Mouse (Mus musculus): ENCODE measurements around the gene Mesd. TPM values are rescaled to one million over a fixed set of nuclear protein-coding genes. Genes with fewer than 3 reads are reported as not detected.
"Not testable (repeated sequence)": the region's sequence is repeated elsewhere in the genome, so short reads cannot be mapped to it uniquely, and the experiment has no call there.

Mesd gene
- polyA plus RNA-seq, 1 experiment from 2014 or later = 55.6 TPM

DNA sequence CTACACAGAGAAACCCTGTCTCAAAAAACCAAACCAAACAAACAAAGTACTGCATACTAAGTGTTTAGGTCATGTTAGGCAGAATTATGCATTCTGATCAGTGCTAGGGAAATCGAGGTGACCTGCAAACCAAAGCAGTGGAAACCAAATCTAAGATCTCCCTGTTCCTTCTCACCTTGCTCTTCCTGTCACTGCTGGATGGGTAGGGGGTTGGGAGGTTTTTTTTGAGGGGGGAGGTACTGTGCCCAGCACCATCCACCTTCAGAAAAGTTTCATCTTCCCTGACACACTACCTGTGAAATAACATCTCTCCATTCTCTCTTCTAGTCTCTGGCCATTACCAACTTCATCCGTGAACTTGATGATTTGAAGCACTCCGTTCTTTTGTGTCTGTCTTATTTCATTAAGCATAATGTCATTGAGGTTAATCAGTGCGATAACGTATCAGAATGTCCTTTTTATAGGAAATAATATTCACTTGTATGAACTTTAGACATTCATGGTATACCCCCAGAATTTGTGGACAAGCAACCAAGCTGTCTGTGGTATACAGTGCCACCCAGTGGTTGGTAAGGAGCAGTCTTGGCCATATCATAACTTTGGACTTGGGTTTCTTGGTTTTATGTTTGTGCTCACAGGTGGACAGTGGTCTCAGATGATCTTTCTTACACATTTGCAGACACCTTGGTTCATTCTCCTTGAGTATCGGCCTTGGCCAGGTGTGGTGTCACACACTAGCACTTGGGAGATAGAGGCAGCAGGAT is 2.3 kb downstream of the Mesd start:
- peaks cover 14% of the 10 kb centered on the region for H3K4me1 ChIP-seq (ENCODE audit: control insufficient read depth, insufficient read depth, low read length)

DNA sequence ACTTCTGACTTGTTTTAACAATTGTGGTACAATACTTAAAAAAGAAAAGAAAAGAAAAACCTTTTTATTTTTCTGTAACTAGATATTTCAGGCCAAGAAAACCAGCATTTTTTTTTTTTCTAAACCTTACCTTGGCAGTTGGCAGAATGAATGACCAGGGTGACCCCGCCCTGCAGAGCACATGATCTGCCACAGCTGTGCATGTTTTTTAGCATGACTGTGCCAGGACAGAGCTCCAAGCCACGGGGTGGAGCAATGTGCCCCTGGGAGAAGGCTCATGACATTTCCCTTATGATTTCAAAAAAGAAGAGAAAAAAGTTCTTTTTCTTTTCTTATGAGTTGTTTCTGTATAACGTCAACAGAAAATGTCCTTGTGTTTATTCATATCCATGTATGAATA is 5.1 kb downstream of the Mesd start:
- ATAC-seq (ENCODE audit: low read depth) = no peak
- Histone ChIP-seq H3K36me3 (ENCODE audit: control insufficient read depth, insufficient read depth, low read length) (no peaks in the 10 kb centered on the region), H3K4me1 (ENCODE audit: control insufficient read depth, insufficient read depth, low read length) (peaks cover 8% of the 10 kb centered on the region), H3K9me3 (ENCODE audit: control insufficient read depth, low read length) (no peaks in the 10 kb centered on the region), H3K4me3 (ENCODE audit: low read depth, low read length) (no peak overlapping the region), H3K4me2 (ENCODE audit: low read depth, low read length) (no peak overlapping the region), H3K27me3 (ENCODE audit: control insufficient read depth, insufficient read depth, low read length) (no peaks in the 10 kb centered on the region), H3K9ac (replicated peaks; ENCODE audit: low read depth, low read length) (no peak overlapping the region), H3K27ac (ENCODE audit: low read depth, low read length) (no peak overlapping the region)
- 65% methylated on average over 3 of the region's 3 CpGs for WGBS

More for the DNA sequence above, 2.3 kb downstream of the Mesd start:
- Histone ChIP-seq H3K4me3 (ENCODE audit: low read depth, low read length) (no peak overlapping the region), H3K4me2 (ENCODE audit: low read depth, low read length) (no peak overlapping the region), H3K9me3 (ENCODE audit: control insufficient read depth, low read length) (no peaks in the 10 kb centered on the region), H3K9ac (replicated peaks; ENCODE audit: low read depth, low read length) (no peak overlapping the region), H3K27ac (ENCODE audit: low read depth, low read length) (no peak overlapping the region), H3K36me3 (ENCODE audit: control insufficient read depth, insufficient read depth, low read length) (no peaks in the 10 kb centered on the region), H3K27me3 (ENCODE audit: control insufficient read depth, insufficient read depth, low read length) (no peaks in the 10 kb centered on the region)
- ATAC-seq (ENCODE audit: low read depth) = no peak
- WGBS = 92% methylated on average over 6 of the region's 6 CpGs

DNA sequence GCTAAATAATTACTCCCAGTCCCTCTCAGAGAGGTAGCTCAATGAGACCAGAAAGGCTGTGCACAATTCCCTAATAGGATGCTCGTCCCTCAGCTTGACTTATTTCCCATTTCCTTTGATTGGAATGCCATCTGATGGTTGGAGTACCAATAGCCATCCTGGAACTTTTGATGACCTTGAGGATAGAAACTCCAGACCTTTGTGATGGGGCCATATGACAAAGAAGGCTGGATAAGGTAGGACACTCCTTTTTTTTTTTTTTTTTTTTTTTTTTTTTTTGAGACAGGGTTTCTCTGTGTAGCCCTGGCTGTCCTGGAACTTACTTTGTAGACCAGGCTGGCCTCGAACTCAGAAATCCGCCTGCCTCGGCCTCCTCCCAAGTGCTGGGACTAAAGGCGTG is 5.7 kb downstream of the Mesd start:
- H3K9me3 ChIP-seq (ENCODE audit: control insufficient read depth, low read length); H3K4me2 ChIP-seq (ENCODE audit: low read depth, low read length); H3K27me3 ChIP-seq (ENCODE audit: control insufficient read depth, insufficient read depth, low read length); H3K4me3 ChIP-seq (ENCODE audit: low read depth, low read length); H3K36me3 ChIP-seq (ENCODE audit: control insufficient read depth, insufficient read depth, low read length); H3K9ac ChIP-seq (replicated peaks; ENCODE audit: low read depth, low read length); H3K4me1 ChIP-seq (ENCODE audit: control insufficient read depth, insufficient read depth, low read length); H3K27ac ChIP-seq (ENCODE audit: low read depth, low read length); ATAC-seq (ENCODE audit: low read depth): not testable (repeated sequence)
- WGBS = 90% methylated on average over 5 of the region's 5 CpGs

DNA sequence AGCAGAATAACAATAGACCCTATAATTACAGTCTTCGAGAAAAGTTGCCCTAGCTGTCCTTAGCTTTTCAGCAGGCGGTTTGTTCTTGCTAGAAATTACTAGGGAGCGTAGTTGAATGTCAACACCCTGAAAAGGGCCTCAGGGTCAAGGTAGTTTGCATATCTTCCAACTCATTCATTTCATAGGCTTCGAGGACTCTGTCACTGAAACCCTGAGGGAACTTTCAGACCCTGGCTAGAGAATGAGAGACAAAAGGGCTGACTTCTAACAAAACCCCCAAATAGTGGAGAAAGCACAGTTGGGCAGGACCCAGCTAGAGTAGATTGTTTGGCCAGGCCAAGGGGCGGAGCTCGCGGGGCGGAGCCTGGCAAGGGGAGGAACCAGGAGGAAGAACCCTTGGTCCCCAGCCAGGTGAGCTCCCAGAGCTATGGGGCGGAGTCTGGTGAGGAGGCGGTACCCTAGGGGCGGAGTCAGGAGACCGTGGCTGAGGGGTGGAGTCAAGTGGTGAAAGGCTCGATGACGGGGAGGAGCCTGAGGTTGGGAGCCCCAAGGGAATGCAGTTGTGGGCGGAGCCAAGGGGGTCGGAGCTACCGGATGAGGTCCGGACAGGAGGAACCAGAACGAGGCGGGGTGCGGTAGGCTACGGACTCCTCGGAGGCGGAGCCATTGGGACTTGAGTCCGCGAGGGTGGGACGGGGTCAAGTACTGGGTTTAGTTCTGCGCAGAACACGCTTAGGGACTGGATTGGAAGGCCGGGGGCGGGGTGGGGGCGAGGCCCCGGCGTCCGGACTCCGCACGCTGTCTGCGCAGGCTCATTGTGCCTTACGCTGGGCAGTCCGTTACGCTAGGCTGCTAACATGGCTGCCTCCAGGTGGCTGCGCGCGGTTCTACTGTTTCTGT is 7.4 kb downstream of the Mesd start:
- 0 out of 2 replicates have a peak, but pooled peaks cover 4% of the 10 kb centered on the region for H3K36me3 ChIP-seq (ENCODE audit: control insufficient read depth, insufficient read depth, low read length)
- no peaks in the 10 kb centered on the region for H3K27me3 ChIP-seq (ENCODE audit: control insufficient read depth, insufficient read depth, low read length)
- peak overlapping the region; percentile 71 for H3K4me3 ChIP-seq (ENCODE audit: low read depth, low read length)
- peak; percentile 98 for ATAC-seq (ENCODE audit: low read depth)
- no peaks in the 10 kb centered on the region for H3K9me3 ChIP-seq (ENCODE audit: control insufficient read depth, low read length)
- peak overlapping the region; percentile 88 for H3K9ac ChIP-seq (replicated peaks; ENCODE audit: low read depth, low read length)
- peak overlapping the region; percentile 81 for H3K27ac ChIP-seq (ENCODE audit: low read depth, low read length)
- peaks cover 8% of the 10 kb centered on the region for H3K4me1 ChIP-seq (ENCODE audit: control insufficient read depth, insufficient read depth, low read length)
- H3K4me2 ChIP-seq (ENCODE audit: low read depth, low read length) = peak overlapping the region; percentile 91
- WGBS = 2% methylated on average over 42 of the region's 44 CpGs

DNA sequence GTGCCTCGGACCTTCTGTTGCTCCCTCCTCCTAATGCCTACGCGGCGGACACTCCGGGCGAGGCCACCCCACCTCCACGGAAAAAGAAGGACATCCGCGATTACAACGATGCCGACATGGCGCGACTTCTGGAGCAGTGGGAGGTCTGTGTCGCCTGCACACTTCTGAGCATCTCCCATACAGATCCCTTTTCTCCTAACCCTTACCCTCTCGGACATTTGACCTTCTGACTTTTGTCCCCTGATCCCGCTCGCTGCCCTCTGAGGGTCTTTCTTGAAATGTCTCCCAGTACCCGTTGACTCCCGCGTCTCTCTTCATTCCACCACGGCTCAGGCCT is 8.0 kb downstream of the Mesd start:
- no peak for ATAC-seq (ENCODE audit: low read depth)
- Histone ChIP-seq H3K4me3 (ENCODE audit: low read depth, low read length) (peak overlapping the region; percentile 71), H3K36me3 (ENCODE audit: control insufficient read depth, insufficient read depth, low read length) (0 out of 2 replicates have a peak, but pooled peaks cover 4% of the 10 kb centered on the region), H3K4me2 (ENCODE audit: low read depth, low read length) (peak overlapping the region; percentile 91), H3K9me3 (ENCODE audit: control insufficient read depth, low read length) (no peaks in the 10 kb centered on the region), H3K27me3 (ENCODE audit: control insufficient read depth, insufficient read depth, low read length) (no peaks in the 10 kb centered on the region), H3K9ac (replicated peaks; ENCODE audit: low read depth, low read length) (peak overlapping the region; percentile 88), H3K4me1 (ENCODE audit: control insufficient read depth, insufficient read depth, low read length) (peaks cover 8% of the 10 kb centered on the region), H3K27ac (ENCODE audit: low read depth, low read length) (peak overlapping the region; percentile 81)
- WGBS = under 1% methylated on average over 21 of the region's 21 CpGs

DNA sequence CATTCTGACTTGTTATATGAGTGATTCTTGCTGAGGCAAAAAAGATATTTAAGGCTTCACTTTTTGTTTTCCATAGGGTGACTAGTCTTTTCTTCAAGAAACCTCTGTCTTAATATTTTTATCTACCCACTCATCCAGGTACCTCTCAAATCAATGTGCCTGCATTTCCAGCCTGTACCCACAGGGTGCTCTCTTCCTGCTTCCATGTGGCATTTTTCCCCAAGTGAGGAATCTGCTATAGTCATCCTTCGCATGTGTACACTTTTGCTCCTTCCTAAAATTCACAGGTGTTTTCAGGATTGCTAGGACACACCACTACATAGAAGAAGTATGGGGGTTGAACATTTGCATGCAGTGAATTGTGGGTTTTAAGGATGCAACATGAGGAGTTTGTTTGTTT is 10.1 kb downstream of the Mesd start:
- no peak overlapping the region for H3K27ac ChIP-seq (ENCODE audit: low read depth, low read length)
- H3K4me3 ChIP-seq (ENCODE audit: low read depth, low read length) = no peak overlapping the region
- no peak overlapping the region for H3K4me2 ChIP-seq (ENCODE audit: low read depth, low read length)
- H3K9me3 ChIP-seq (ENCODE audit: control insufficient read depth, low read length) = no peaks in the 10 kb centered on the region
- peaks cover 8% of the 10 kb centered on the region for H3K4me1 ChIP-seq (ENCODE audit: control insufficient read depth, insufficient read depth, low read length)
- peaks cover 23% of the 10 kb centered on the region for H3K36me3 ChIP-seq (ENCODE audit: control insufficient read depth, insufficient read depth, low read length)
- H3K9ac ChIP-seq (replicated peaks; ENCODE audit: low read depth, low read length) = no peak overlapping the region
- WGBS = 96% methylated on average over 1 of the region's 1 CpGs
- ATAC-seq (ENCODE audit: low read depth) = no peak
- H3K27me3 ChIP-seq (ENCODE audit: control insufficient read depth, insufficient read depth, low read length) = no peaks in the 10 kb centered on the region

DNA sequence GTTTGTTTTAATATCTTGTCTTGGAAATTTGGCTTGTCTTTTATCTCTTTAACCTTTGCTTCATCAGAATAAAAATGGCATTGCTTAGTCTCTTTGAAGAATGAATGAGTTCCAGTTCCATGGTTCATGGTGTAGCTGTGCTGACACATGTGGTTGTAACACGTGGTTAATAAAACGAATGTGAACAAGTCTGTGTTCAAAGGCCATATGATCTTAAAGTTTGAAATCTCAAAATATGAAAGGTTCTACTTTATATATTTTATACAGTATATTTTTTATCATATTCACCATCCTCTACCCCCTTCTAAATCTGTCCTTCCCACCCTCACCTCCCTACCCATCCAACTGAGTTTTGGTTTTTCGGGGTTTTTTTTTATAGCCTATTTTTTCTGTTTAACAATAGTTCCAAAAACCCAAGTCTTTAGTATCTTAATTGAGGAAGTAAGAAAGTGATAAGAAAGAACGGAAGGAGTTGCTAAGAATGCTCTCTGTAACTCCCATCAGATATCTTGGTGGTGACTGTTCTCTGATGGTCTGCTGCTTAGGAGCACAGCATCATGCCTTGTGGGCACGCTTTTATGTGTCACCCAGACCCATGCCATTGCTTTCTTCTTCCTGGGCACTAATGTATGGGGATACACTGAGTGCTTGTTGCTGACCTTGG is 11.9 kb downstream of the Mesd start:
- no peaks in the 10 kb centered on the region for H3K27me3 ChIP-seq (ENCODE audit: control insufficient read depth, insufficient read depth, low read length)
- H3K9ac ChIP-seq (replicated peaks; ENCODE audit: low read depth, low read length) = no peak overlapping the region
- H3K9me3 ChIP-seq (ENCODE audit: control insufficient read depth, low read length) = no peaks in the 10 kb centered on the region
- H3K4me3 ChIP-seq (ENCODE audit: low read depth, low read length) = no peak overlapping the region
- H3K36me3 ChIP-seq (ENCODE audit: control insufficient read depth, insufficient read depth, low read length) = peaks cover 32% of the 10 kb centered on the region
- no peak for ATAC-seq (ENCODE audit: low read depth)
- 98% methylated on average over 5 of the region's 5 CpGs for WGBS
- peaks cover 8% of the 10 kb centered on the region for H3K4me1 ChIP-seq (ENCODE audit: control insufficient read depth, insufficient read depth, low read length)
- no peak overlapping the region for H3K27ac ChIP-seq (ENCODE audit: low read depth, low read length)
- no peak overlapping the region for H3K4me2 ChIP-seq (ENCODE audit: low read depth, low read length)

DNA sequence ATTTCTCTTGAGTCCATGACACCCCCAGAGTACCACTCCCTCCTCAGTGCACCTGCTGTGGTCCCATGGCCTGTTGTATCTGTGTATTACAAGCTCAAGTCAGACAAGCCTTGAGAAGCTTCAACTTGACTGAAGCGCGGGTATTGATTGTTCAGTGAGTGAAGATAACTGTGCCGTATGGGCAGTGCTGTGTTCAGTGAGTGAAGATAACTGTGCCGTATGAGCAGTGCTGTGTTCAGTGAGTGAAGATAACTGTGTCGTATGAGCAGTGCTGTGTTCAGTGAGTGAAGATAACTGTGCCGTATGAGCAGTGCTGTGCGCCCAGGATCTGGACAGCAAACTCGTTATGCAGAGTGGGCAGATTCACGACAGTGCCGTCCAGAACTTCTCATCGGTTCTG is 14.0 kb downstream of the Mesd start:
- no peak overlapping the region for H3K4me3 ChIP-seq (ENCODE audit: low read depth, low read length)
- no peaks in the 10 kb centered on the region for H3K9me3 ChIP-seq (ENCODE audit: control insufficient read depth, low read length)
- ATAC-seq (ENCODE audit: low read depth) = no peak
- peaks cover 32% of the 10 kb centered on the region for H3K36me3 ChIP-seq (ENCODE audit: control insufficient read depth, insufficient read depth, low read length)
- no peaks in the 10 kb centered on the region for H3K27me3 ChIP-seq (ENCODE audit: control insufficient read depth, insufficient read depth, low read length)
- H3K4me1 ChIP-seq (ENCODE audit: control insufficient read depth, insufficient read depth, low read length) = peaks cover 4% of the 10 kb centered on the region
- H3K4me2 ChIP-seq (ENCODE audit: low read depth, low read length) = no peak overlapping the region
- 97% methylated on average over 11 of the region's 11 CpGs for WGBS
- no peak overlapping the region for H3K27ac ChIP-seq (ENCODE audit: low read depth, low read length)
- no peak overlapping the region for H3K9ac ChIP-seq (replicated peaks; ENCODE audit: low read depth, low read length)

DNA sequence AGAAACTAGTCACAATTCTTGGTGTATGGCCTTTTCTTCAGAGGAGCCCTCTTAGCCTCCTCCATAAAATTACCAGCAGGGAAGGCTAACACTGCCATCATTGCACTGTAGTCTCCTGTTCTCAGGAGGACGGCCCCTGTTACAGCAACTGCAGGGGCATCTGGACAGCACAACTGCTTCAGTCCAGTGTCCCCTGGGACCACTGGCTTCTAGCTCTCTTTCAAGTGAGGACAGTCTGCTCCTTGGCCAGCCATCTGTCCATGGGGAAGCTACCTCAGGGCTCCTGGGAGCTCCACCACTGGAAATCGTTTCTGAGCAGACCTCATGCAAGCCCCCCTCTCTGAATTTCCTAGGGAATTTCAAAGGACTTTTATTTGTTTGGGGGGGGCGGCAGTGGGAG is 16.3 kb downstream of the Mesd start:
- H3K4me3 ChIP-seq (ENCODE audit: low read depth, low read length) = no peak overlapping the region
- H3K27me3 ChIP-seq (ENCODE audit: control insufficient read depth, insufficient read depth, low read length) = no peaks in the 10 kb centered on the region
- no peak for ATAC-seq (ENCODE audit: low read depth)
- WGBS = 68% methylated on average over 3 of the region's 3 CpGs
- no peak overlapping the region for H3K9ac ChIP-seq (replicated peaks; ENCODE audit: low read depth, low read length)
- H3K27ac ChIP-seq (ENCODE audit: low read depth, low read length) = no peak overlapping the region
- no peak overlapping the region for H3K4me2 ChIP-seq (ENCODE audit: low read depth, low read length)
- peaks cover 31% of the 10 kb centered on the region for H3K36me3 ChIP-seq (ENCODE audit: control insufficient read depth, insufficient read depth, low read length)
- H3K9me3 ChIP-seq (ENCODE audit: control insufficient read depth, low read length) = no peaks in the 10 kb centered on the region
- H3K4me1 ChIP-seq (ENCODE audit: control insufficient read depth, insufficient read depth, low read length) = no peaks in the 10 kb centered on the region

All from neural tube, embryonic 14.5 days (tissue).